Mouse (Mus musculus) MEL (cell line): ENCODE measurements around the gene Gnb5.

ENCODE experiments used
- GATA1 ChIP-seq: IDR thresholded peaks from 2 replicates; pipeline ENCODE4 v1.6.1; 2011; ENCODE audit warnings: low read depth, low read length, improper control_type of control experiment
- POLR2A ChIP-seq, 2 experiments: IDR thresholded peaks; 2 replicates each; pipeline ENCODE4 v1.6.1; 2011 to 2012; ENCODE audit warnings: low read length in 2 of 2, mild to moderate bottlenecking in 2 of 2, control low read depth in 1 of 2, improper control_type of control experiment in 1 of 2, low read depth in 1 of 2, moderate library complexity in 1 of 2; ENCODE audit not compliant: control insufficient read depth in 1 of 2, insufficient read depth in 1 of 2, poor library complexity in 1 of 2
- TBP ChIP-seq: IDR thresholded peaks from 2 replicates; pipeline ENCODE4 v1.8.0; 2011; ENCODE audit warnings: low read depth, low read length, improper control_type of control experiment

DNA sequence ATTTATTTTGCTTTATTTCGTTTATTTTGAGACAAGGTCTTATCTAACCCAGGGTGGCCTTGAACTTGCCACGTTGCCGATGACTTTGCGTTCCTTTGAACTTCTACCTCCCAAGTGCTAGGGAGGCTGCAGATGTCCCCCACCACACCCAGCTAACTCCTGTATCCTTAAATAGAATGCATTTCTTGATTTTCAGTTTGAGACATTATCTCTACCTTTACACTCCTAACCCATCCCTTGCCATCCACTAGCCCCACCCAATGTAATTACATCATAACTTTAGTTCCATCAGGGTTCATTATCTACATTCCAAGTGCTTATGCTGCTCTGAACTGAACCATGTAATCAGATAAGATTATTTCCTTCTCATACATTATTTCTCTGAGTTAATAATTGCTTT is 49.7 kb downstream of the Gnb5 start:
- TF ChIP-seq GATA1: peak; percentile 37; the same call in 1 of the 2 replicates
- no peak for TF ChIP-seq POLR2A (IDR thresholded peaks at IDR 0.05; ENCODE audit: control insufficient read depth in 1 of 2, insufficient read depth in 1 of 2, low read depth in 1 of 2, low read length in 2 of 2, poor library complexity in 1 of 2)
- TF ChIP-seq TBP: no peak
